ENCODE assay signal across 8 mouse cellular contexts in genomic region chr1:173420374-173420773, GRCm38 (mm10). TPM values are rescaled to one million over a fixed set of nuclear protein-coding genes. Genes with fewer than 3 reads are reported as not detected.
DNase-seq lines count a peak whose midpoint lies in the region; ATAC-seq and TF ChIP-seq lines count a peak whose summit lies in the region.

No protein-coding gene starts in this region.

- no peak for TF ChIP-seq CTCF in heart, postnatal 0 days (IDR thresholded peaks at IDR 0.05; ENCODE audit: low read depth)

- 56% methylated on average over 6 of the region's 6 CpGs for WGBS in heart, postnatal 0 days
- 88% methylated on average over 6 of the region's 6 CpGs for WGBS in forebrain, embryonic 11.5 days

- H3K4me3 ChIP-seq in heart, postnatal 0 days (ENCODE audit: low read depth, low read length), result no peak overlapping the region
- H3K4me3 ChIP-seq in forebrain, embryonic 11.5 days (ENCODE audit: low read depth, low read length), result no peak overlapping the region

- H3K9ac ChIP-seq in heart, postnatal 0 days (replicated peaks; ENCODE audit: low read depth, low read length), result no peak overlapping the region
- H3K9ac ChIP-seq in forebrain, embryonic 11.5 days (ENCODE audit: low read length), result no peak overlapping the region

- no peaks in the 10 kb centered on the region for H3K4me1 ChIP-seq in heart, postnatal 0 days (ENCODE audit: control insufficient read depth, insufficient read depth)
- no peaks in the 10 kb centered on the region for H3K4me1 ChIP-seq in forebrain, embryonic 11.5 days (replicated peaks; ENCODE audit: control insufficient read depth, insufficient read depth, low read length)

- H3K27me3 ChIP-seq in heart, postnatal 0 days (ENCODE audit: control insufficient read depth, insufficient read depth, low read length), result no peaks in the 10 kb centered on the region
- no peaks in the 10 kb centered on the region for H3K27me3 ChIP-seq in forebrain, embryonic 11.5 days (ENCODE audit: control insufficient read depth, insufficient read depth, low read length)

- 0 out of 2 replicates have a peak, but pooled peaks have one; percentile 36 for ATAC-seq in heart, postnatal 0 days (ENCODE audit: insufficient read depth, low read depth)
- ATAC-seq in megakaryocyte, adult 5-6 weeks (ENCODE audit: poor library complexity, severe bottlenecking), result peak; percentile 89
- no peak for ATAC-seq in forebrain, embryonic 11.5 days (replicated peaks; ENCODE audit: low FRiP score)

- DNase-seq in adrenal gland, adult (ENCODE audit: inconsistent age in 2 of 2, low spot score in 1 of 2), result peak; percentile 8 to 26
- no peak for DNase-seq in adrenal gland, adult 18-20 months (ENCODE audit: low spot score in 2 of 2)
- peak; percentile 44 to 58 for DNase-seq in CD8-positive naive resting alpha-beta T cell, adult 2 months (ENCODE audit: low read depth in 2 of 2, low spot score in 2 of 2)
- DNase-seq in heart, postnatal 0 days (ENCODE audit: low spot score), result peak; percentile 19
- no peak for DNase-seq in cerebellum, postnatal 25 days
- no peak for DNase-seq in cerebellum, adult 11-12 months
- DNase-seq in forebrain, embryonic 11.5 days (ENCODE audit: low spot score), result no peak

- H3K4me2 ChIP-seq in heart, postnatal 0 days (ENCODE audit: low read depth, low read length), result no peak overlapping the region
- H3K4me2 ChIP-seq in forebrain, embryonic 11.5 days (ENCODE audit: low read depth, low read length, severe bottlenecking), result no peak overlapping the region

- H3K36me3 ChIP-seq in heart, postnatal 0 days (replicated peaks; ENCODE audit: control insufficient read depth, insufficient read depth, low read length), result no peaks in the 10 kb centered on the region
- no peaks in the 10 kb centered on the region; the same call in 1 of the 2 replicates for H3K36me3 ChIP-seq in forebrain, embryonic 11.5 days (ENCODE audit: control insufficient read depth, insufficient read depth, low read length)

- no peak for TF ChIP-seq EP300 in heart, postnatal 0 days (IDR thresholded peaks at IDR 0.05; ENCODE audit: low read depth)

- H3K27ac ChIP-seq in heart, postnatal 0 days (ENCODE audit: low read depth), result no peak overlapping the region
- no peak overlapping the region for H3K27ac ChIP-seq in forebrain, embryonic 11.5 days (ENCODE audit: low read depth, low read length)

- no peaks in the 10 kb centered on the region for H3K9me3 ChIP-seq in heart, postnatal 0 days (replicated peaks; ENCODE audit: control insufficient read depth, low read length)
- no peaks in the 10 kb centered on the region for H3K9me3 ChIP-seq in forebrain, embryonic 11.5 days (ENCODE audit: control insufficient read depth, low read length)

RNA-seq across cellular contexts. Expression of gene Cadm3, which starts 52.9 kb away (rescaled TPM):
- total RNA-seq in adrenal gland, adult 18-20 months (2021), result 1 to 10 TPM; 4.0 to 8.9 TPM
- 0.35 and 1.1 TPM in 2 replicates for total RNA-seq in heart, postnatal 0 days (2014; rRNA removed; ENCODE audit: low replicate concordance)
- 0.10 and 0.29 TPM in 2 replicates for polyA plus RNA-seq in heart, postnatal 0 days (2015; fragmentation: Nextera tagmentation; extraction: Ambion mirVana)
- 1.5 and 2.1 TPM in 2 replicates for total RNA-seq in megakaryocyte, adult 5-6 weeks (2015)
- total RNA-seq in megakaryocyte, adult 5-6 weeks (2017), result 0.51 and 5.2 TPM in 2 replicates
- 15.6 and 16.0 TPM in 2 replicates for polyA plus RNA-seq in forebrain, embryonic 11.5 days (2014; fragmentation: Nextera tagmentation; extraction: Ambion mirVana)

Comparison
In these comparisons a context has a peak if more than half of its experiments do, and no peak if none do; other contexts are left out.
1. DNase-seq: peak in adrenal gland, adult (2 of 2), CD8-positive naive resting alpha-beta T cell, adult 2 months (2 of 2) and heart, postnatal 0 days (single experiment); none in adrenal gland, adult 18-20 months (0 of 2), cerebellum, postnatal 25 days (0 of 2), cerebellum, adult 11-12 months (single experiment) and forebrain, embryonic 11.5 days (single experiment).